Mouse (Mus musculus) adrenal gland, adult 8-10 months (tissue): ENCODE results near the gene 5730507C01Rik. TPM values are rescaled to one million over a fixed set of nuclear protein-coding genes. Genes with fewer than 3 reads are reported as not detected.
"Not testable (repeated sequence)": the region's sequence is repeated elsewhere in the genome, so short reads cannot be mapped to it uniquely, and the experiment has no call there.

Experiments used
- DNase-seq: peaks from one replicate; pipeline ENCODE4 v3.0.0; 2022
- total RNA-seq, 4 experiments: library from RNA; stranded (reverse); gene quantifications; 2 replicates each; pipeline ENCODE4 v1.2.4; 2022

Gene 5730507C01Rik
- total RNA-seq = 1 to 10 TPM; 1.2 to 2.0 (median 1.4) TPM

DNA sequence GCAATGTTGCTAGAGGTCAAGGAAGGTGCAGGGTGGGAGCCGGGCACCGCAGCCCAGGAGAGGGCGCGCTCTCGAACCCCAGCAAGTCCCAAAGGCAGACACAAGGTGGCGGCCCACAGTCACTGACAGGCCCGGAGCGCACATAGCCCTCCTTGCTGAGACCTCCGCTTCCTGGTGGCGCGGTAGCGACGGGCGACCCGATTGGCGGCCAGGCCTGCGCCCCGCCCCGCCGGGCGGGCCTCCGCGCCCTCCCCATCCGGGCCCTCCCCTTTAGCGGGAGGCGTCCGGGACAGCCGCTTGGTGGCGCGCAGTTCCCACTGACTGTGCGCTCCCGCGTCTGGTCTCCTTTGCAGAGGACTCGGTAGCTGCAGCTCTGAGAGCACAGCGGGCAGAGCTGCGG is at the start of gene 5730507C01Rik:
Gene 5730507C01Rik (plus strand): TSS at position 340 of the 400 bp plus-strand sequence.
- DNase-seq = peak; percentile 61

DNA sequence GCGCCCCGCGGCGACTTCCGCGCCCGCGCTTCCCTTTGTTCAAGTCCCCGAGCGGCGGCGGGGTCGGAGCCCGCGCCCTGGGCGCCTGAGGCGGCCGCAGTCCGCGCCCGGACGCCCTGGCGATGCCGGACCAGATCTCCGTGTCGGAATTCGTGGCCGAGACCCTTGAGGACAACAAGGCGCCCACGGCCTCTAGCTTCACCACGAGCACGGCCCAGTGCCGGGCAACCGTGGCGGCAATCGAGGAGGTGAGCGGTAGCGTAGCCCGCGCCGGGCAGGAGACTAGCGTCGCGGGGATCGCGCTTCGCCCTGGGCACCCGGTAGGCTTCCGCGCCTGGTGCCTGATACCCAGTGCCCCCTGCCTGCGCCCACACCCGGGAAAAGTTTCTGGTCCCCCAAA is 306 bp downstream of the 5730507C01Rik start:
- DNase-seq = not testable (repeated sequence)

DNA sequence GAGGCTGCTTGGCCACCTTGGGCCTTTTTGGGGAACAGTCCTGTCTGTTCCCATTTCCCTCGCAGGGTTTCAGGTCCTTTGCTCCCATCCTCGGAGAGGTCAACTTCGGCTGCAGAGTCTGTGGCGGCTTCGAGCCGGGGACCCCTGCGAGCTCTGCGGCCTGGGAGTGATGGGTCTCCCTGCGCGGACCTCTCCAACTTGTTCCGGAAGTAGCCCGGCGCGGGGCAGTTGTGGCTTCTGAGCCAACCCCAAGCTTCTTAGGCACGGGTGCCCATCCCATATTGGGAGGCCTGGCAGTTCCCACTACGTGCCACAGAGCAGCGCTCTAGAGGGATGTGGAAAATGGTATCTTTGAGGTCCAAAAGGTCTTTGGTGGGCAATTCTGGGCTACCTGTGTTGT is 767 bp downstream of the 5730507C01Rik start:
- DNase-seq = not testable (repeated sequence)
